Mouse (Mus musculus) brain, adult 10 weeks (tissue): ENCODE data around the gene Il1f6. TPM values are rescaled to one million over a fixed set of nuclear protein-coding genes. Genes with fewer than 3 reads are reported as not detected.

Experiments used
- polyA plus RNA-seq: library from polyadenylated mRNA; stranded (reverse); fragments of 350-450 nt; fragmentation: Illumina TruSeq; extraction: RNeasy Lipid Tissue Mini Kit (QIAGEN cat#74804); gene quantifications from one replicate; pipeline ENCODE4 v1.2.3, GENCODE M21; 2015; ENCODE audit warnings: low read depth, low replicate concordance

The Il1f6 gene
- polyA plus RNA-seq, result not detected

GRCm38 (mm10) chr2:24215118-24215517 is at the start of gene Il1f6:
Gene Il1f6 (plus strand): TSS chr2:24215418.

GRCm38 (mm10) chr2:24186176-24186575 is 29.0 kb upstream of the Il1f6 start, which contains the start of gene Il1f9:
Gene Il1f9 (plus strand): TSS chr2:24186476.

Other genes starting within 250 kb of the Il1f6 start
- gene Hnmt, start 166.0 kb upstream of the Il1f6 start, polyA plus RNA-seq, result 50.1 TPM
- gene Tbpl2, start 118.8 kb upstream of the Il1f6 start, polyA plus RNA-seq, result not detected
- not detected for gene Il1f8, start 62.3 kb upstream of the Il1f6 start, polyA plus RNA-seq
- gene Il1f9, start 28.9 kb upstream of the Il1f6 start, polyA plus RNA-seq, result not detected
- gene Il1f5, start 61.5 kb downstream of the Il1f6 start, polyA plus RNA-seq, result 0.28 TPM
- gene Il1f10, start 75.8 kb downstream of the Il1f6 start, polyA plus RNA-seq, result not detected
- gene Il1rn, start 121.4 kb downstream of the Il1f6 start, polyA plus RNA-seq, result not detected
- 0.51 TPM for gene Psd4, start 152.2 kb downstream of the Il1f6 start, polyA plus RNA-seq